Mouse (Mus musculus) CD4-positive, CD25-positive, alpha-beta regulatory T cell, adult 4 months (primary cell): ENCODE data around the gene Arid4a. TPM values are rescaled to one million over a fixed set of nuclear protein-coding genes. Genes with fewer than 3 reads are reported as not detected.

ENCODE experiments used
- ATAC-seq: one replicate; pipeline ENCODE4 v1.8.0; 2017
- polyA plus RNA-seq, 2 experiments: library from polyadenylated mRNA; unstranded; fragments of 100-300 nt; shearing (Covaris generic); gene quantifications; one replicate each; pipeline ENCODE4 v1.2.1; 2017

Gene Arid4a
- polyA plus RNA-seq = 100 to 1,000 TPM; 104 to 130 TPM

- ATAC-seq = peak; percentile 88
Measured at GRCm38 (mm10) chr12:71015363-71016210, at the start of gene Arid4a. Gene Arid4a, plus strand, starts transcription at chr12:71015990.

GRCm38 (mm10) chr12:70967581-70967980 lies 48.2 kb upstream of the Arid4a start:
- ATAC-seq = no peak

GRCm38 (mm10) chr12:70968141-70968790 lies 47.5 kb upstream of the Arid4a start:
- peak; percentile 70 for ATAC-seq

GRCm38 (mm10) chr12:70968791-70969307 lies 46.9 kb upstream of the Arid4a start:
- peak; percentile 65 for ATAC-seq

GRCm38 (mm10) chr12:70969485-70970184 lies 46.2 kb upstream of the Arid4a start:
- peak; percentile 52 for ATAC-seq

- no peak for ATAC-seq
Measured at GRCm38 (mm10) chr12:70973831-70974230, 42.0 kb upstream of the Arid4a start.

- ATAC-seq = peak; percentile 92
Measured at GRCm38 (mm10) chr12:70974441-70975266, 41.1 kb upstream of the Arid4a start, which contains the start of gene Psma3. Gene Psma3, plus strand, starts transcription at chr12:70974621.

GRCm38 (mm10) chr12:70975406-70975805 lies 40.4 kb upstream of the Arid4a start:
- ATAC-seq = no peak

- ATAC-seq = no peak
Measured at GRCm38 (mm10) chr12:70975891-70976290, 39.9 kb upstream of the Arid4a start.

GRCm38 (mm10) chr12:70978345-70978744 lies 37.4 kb upstream of the Arid4a start:
- ATAC-seq = no peak

GRCm38 (mm10) chr12:70984855-70985550 lies 30.8 kb upstream of the Arid4a start:
- ATAC-seq = no peak

- no peak for ATAC-seq
Measured at GRCm38 (mm10) chr12:70997225-70997624, 18.6 kb upstream of the Arid4a start.

- peak; percentile 87 for ATAC-seq
Measured at GRCm38 (mm10) chr12:70999423-70999903, 16.3 kb upstream of the Arid4a start.

GRCm38 (mm10) chr12:71000344-71000743 lies 15.4 kb upstream of the Arid4a start:
- ATAC-seq = no peak

GRCm38 (mm10) chr12:71001456-71001855 lies 14.3 kb upstream of the Arid4a start:
- ATAC-seq = no peak

GRCm38 (mm10) chr12:71003760-71004426 lies 11.9 kb upstream of the Arid4a start:
- no peak for ATAC-seq

GRCm38 (mm10) chr12:71006141-71006540 lies 9.6 kb upstream of the Arid4a start:
- ATAC-seq = no peak

- ATAC-seq = peak; percentile 85
Measured at GRCm38 (mm10) chr12:71006901-71007300, 8.9 kb upstream of the Arid4a start.

- ATAC-seq = no peak
Measured at GRCm38 (mm10) chr12:71009769-71010168, 6.0 kb upstream of the Arid4a start.

GRCm38 (mm10) chr12:71014845-71015362 lies 886 bp upstream of the Arid4a start:
- peak; percentile 35 for ATAC-seq

GRCm38 (mm10) chr12:71016211-71016502 lies 367 bp downstream of the Arid4a start:
- no peak for ATAC-seq
